ENCODE assay signal across 7 mouse cellular contexts in the genomic region with DNA sequence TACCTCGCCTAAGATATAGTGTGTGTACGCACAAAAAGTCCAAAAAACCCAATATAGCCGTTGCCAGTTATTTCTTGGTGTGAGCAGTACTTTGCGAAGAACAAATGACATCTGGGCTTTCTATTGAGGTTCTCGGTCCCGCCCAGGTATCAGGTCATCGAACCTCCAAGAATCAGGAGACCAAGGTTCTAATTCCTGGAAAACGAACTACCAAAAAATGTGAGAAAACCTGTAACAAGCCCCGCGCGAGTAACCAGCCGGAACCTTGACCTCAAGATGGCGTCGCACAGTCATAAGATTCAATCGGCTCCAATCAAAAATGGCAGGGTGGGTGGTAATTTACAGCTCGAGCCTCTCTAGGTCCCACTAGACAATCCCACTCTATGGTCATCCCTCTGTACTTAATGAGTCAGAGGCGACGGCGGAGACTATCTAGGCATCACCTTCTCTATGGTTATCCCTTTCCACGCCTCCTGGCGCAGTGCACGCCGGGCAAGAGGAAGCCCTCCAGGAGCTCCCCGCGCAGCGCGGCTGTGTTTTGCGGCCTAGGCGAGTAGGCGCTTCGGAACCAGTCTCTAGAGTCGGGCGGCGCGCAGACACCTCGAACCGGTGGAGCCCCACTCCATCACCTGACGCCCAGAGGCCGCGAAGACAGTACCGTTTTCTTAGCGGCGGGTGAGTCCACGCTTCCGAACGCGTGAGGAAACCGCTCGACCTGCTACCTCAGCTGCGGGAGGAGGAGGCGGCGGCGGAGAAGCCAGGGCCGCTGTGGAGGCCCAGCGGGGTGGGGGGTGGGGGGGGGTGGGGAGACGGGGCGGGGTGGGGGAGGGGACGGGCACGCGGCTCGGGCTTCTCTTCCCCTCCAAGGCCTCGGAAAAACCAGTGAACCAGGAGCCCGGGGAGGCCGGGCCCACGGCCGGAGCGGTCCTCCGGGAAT. TPM values are rescaled to one million over a fixed set of nuclear protein-coding genes. Genes with fewer than 3 reads are reported as not detected.
DNase-seq lines count a peak whose midpoint lies in the region; ATAC-seq lines count a peak whose summit lies in the region.

No protein-coding gene starts in this region.

- no peaks in the 10 kb centered on the region for H3K9me3 ChIP-seq in intestine, embryonic 15.5 days
- no peaks in the 10 kb centered on the region for H3K9me3 ChIP-seq in midbrain, embryonic 10.5 days (replicated peaks)

- H3K4me1 ChIP-seq in intestine, embryonic 15.5 days (replicated peaks): no peaks in the 10 kb centered on the region
- peaks cover 12% of the 10 kb centered on the region; the same call in 1 of the 2 replicates for H3K4me1 ChIP-seq in midbrain, embryonic 10.5 days

- H3K4me3 ChIP-seq in intestine, embryonic 15.5 days (replicated peaks): peak overlapping the region; percentile 86
- peak overlapping the region; percentile 93 for H3K4me3 ChIP-seq in midbrain, embryonic 10.5 days

- peak overlapping the region; percentile 90 for H3K9ac ChIP-seq in intestine, embryonic 15.5 days

- no peaks in the 10 kb centered on the region for H3K27me3 ChIP-seq in intestine, embryonic 15.5 days (replicated peaks)
- no peaks in the 10 kb centered on the region for H3K27me3 ChIP-seq in midbrain, embryonic 10.5 days (ENCODE audit: low read depth, poor library complexity, severe bottlenecking)

- WGBS in intestine, embryonic 15.5 days: under 1% methylated on average over 56 of the region's 68 CpGs
- WGBS in midbrain, embryonic 10.5 days: under 1% methylated on average over 60 of the region's 68 CpGs

- H3K27ac ChIP-seq in intestine, embryonic 15.5 days: peak overlapping the region; percentile 97
- peak overlapping the region; percentile 99 for H3K27ac ChIP-seq in midbrain, embryonic 10.5 days (replicated peaks)

- H3K36me3 ChIP-seq in intestine, embryonic 15.5 days: peaks cover 3% of the 10 kb centered on the region; the same call in 1 of the 2 replicates
- H3K36me3 ChIP-seq in midbrain, embryonic 10.5 days: peaks cover 28% of the 10 kb centered on the region

- intact Hi-C loops in gastrocnemius, postnatal 36 days (cut with DNase I): no loop called here
- intact Hi-C loops in left cerebral cortex, postnatal 25 days (cut with DNase I): no loop called here

- H3K4me2 ChIP-seq in intestine, embryonic 15.5 days (replicated peaks): peak overlapping the region; percentile 58

- peak; percentile 97 for DNase-seq in adrenal gland, adult 2 months
- peak; percentile 98 for DNase-seq in embryo, embryonic 11.5 days (ENCODE audit: low read depth, low spot score)
- peak; percentile 94 for DNase-seq in gastrocnemius, postnatal 36 days
- peak; percentile 95 to 99 for DNase-seq in left cerebral cortex, postnatal 25 days (ENCODE audit: low spot score in 2 of 2)
- DNase-seq in midbrain, embryonic 10.5 days (ENCODE audit: low spot score): peak; percentile 96
- DNase-seq in right cerebral cortex, postnatal 4 days: peak; percentile 92

- ATAC-seq in intestine, embryonic 15.5 days: peak; percentile 100

RNA-seq across cellular contexts. Expression of gene Rbm25, which starts 1.0 kb away (rescaled TPM):
- total RNA-seq in adrenal gland, adult 2 months (2021): 100 to 1,000 TPM in 1 of 2 experiments, 10 to 100 TPM in 1; 76.6 to 102 TPM
- polyA plus RNA-seq in adrenal gland, adult 2 months (2012; rRNA removed): 15.9 and 17.0 TPM in 2 replicates
- 10 to 100 TPM; 41.0 to 45.0 TPM for total RNA-seq in gastrocnemius, postnatal 36 days (2021)
- 219 and 237 TPM in 2 replicates for polyA plus RNA-seq in intestine, embryonic 15.5 days (2015; fragmentation: Nextera tagmentation; extraction: Ambion mirVana)
- 100 to 1,000 TPM; 107 to 124 TPM for total RNA-seq in left cerebral cortex, postnatal 25 days (2021)
- 284 and 314 TPM in 2 replicates for polyA plus RNA-seq in midbrain, embryonic 10.5 days (2016; fragmentation: Nextera tagmentation; extraction: Ambion mirVana)

RNA-seq across cellular contexts. Expression of gene Zfyve1, which starts 35.0 kb away (rescaled TPM):
- 10 to 100 TPM; 31.0 to 35.0 TPM for total RNA-seq in adrenal gland, adult 2 months (2021)
- 20.3 and 21.1 TPM in 2 replicates for polyA plus RNA-seq in adrenal gland, adult 2 months (2012; rRNA removed)
- total RNA-seq in gastrocnemius, postnatal 36 days (2021): 10 to 100 TPM; 17.0 to 17.7 TPM
- 11.3 and 11.7 TPM in 2 replicates for polyA plus RNA-seq in intestine, embryonic 15.5 days (2015; fragmentation: Nextera tagmentation; extraction: Ambion mirVana)
- 10 to 100 TPM; 44.1 to 47.6 TPM for total RNA-seq in left cerebral cortex, postnatal 25 days (2021)
- 21.1 and 26.8 TPM in 2 replicates for polyA plus RNA-seq in midbrain, embryonic 10.5 days (2016; fragmentation: Nextera tagmentation; extraction: Ambion mirVana)

RNA-seq across cellular contexts. Expression of gene Psen1, which starts 55.9 kb away (rescaled TPM):
- total RNA-seq in adrenal gland, adult 2 months (2021): 10 to 100 TPM; 64.4 to 97.6 TPM
- polyA plus RNA-seq in adrenal gland, adult 2 months (2012; rRNA removed): 9.7 and 15.6 TPM in 2 replicates
- total RNA-seq in gastrocnemius, postnatal 36 days (2021): 10 to 100 TPM; 21.5 to 25.4 TPM
- 82.5 and 85.1 TPM in 2 replicates for polyA plus RNA-seq in intestine, embryonic 15.5 days (2015; fragmentation: Nextera tagmentation; extraction: Ambion mirVana)
- total RNA-seq in left cerebral cortex, postnatal 25 days (2021): 10 to 100 TPM; 64.9 to 68.1 TPM
- 68.7 and 70.0 TPM in 2 replicates for polyA plus RNA-seq in midbrain, embryonic 10.5 days (2016; fragmentation: Nextera tagmentation; extraction: Ambion mirVana)

Comparison
In these comparisons a context has a peak if more than half of its experiments do, and no peak if none do; other contexts are left out.
1. Peak in every context shown above with its lines: DNase-seq, ATAC-seq, H3K4me3 ChIP-seq and H3K27ac ChIP-seq.